Mouse (Mus musculus): Measurements from ENCODE around the gene Olfr844.

Olfr844 gene

GRCm38 (mm10) chr9:19316047-19316446, at the start of gene Olfr844:
Gene Olfr844 (plus strand): TSS chr9:19316347.
- DNase-seq, result no peak

- DNase-seq, result no peak
Measured at GRCm38 (mm10) chr9:19336157-19336556, 20.0 kb downstream of the Olfr844 start, which contains the start of gene Olfr845. Gene Olfr845 (plus strand): TSS chr9:19336457.

- DNase-seq, result no peak
Measured at GRCm38 (mm10) chr9:19363905-19364304, 47.8 kb downstream of the Olfr844 start, which contains the start of gene Olfr846. Gene Olfr846 (minus strand): TSS chr9:19364005.

Data from right cerebral cortex, postnatal 25 days (tissue).